Mouse (Mus musculus): ENCODE data around the gene Ppp2r2c.
A peak's percentile ranks its signal among the peaks of the same experiment; 100 is the strongest.

The Ppp2r2c gene

GRCm38 (mm10) chr5:36988781-36989624 lies 120.7 kb downstream of the Ppp2r2c start, which contains the start of gene Wfs1:
Gene Wfs1 (minus strand): TSS chr5:36989205.
- DNase-seq = peak; percentile 95

DNA sequence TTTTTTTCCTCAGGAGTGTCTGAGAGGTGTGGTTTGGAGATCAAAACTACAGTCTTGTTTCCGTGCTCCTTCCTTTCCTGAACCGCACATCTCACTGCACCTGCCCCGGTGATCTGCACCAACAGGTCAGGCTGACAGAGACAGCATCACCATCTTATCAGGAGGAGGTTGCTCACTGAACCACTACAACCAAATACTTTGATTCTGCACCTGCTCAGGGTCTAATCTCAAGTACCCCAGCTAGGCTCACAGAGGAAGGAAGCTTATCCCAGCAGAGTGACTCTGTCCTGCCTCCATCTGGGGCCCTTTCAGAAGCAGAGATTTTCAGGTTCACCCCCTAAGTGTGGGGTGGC lies 121.3 kb downstream of the Ppp2r2c start:
- no peak for DNase-seq

DNA sequence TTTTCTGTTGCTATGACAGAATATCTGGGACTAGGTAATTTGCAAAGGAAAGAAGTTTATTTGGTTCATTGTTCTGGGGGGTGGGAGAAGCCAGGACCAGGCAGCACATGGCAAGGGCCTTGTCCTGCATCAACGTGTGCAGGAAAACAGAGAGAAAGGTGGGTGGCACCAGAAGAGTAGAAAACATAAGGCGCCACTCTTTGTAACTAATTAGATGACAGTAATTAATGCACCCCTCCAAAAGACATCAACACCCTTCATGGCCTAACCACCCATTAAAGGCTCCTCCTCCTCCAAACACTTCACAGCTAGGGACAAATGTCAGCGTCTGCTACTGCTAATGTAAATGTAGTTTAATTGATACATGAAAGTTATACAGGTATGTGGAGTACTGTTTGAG lies 121.9 kb downstream of the Ppp2r2c start:
- DNase-seq = no peak

DNA sequence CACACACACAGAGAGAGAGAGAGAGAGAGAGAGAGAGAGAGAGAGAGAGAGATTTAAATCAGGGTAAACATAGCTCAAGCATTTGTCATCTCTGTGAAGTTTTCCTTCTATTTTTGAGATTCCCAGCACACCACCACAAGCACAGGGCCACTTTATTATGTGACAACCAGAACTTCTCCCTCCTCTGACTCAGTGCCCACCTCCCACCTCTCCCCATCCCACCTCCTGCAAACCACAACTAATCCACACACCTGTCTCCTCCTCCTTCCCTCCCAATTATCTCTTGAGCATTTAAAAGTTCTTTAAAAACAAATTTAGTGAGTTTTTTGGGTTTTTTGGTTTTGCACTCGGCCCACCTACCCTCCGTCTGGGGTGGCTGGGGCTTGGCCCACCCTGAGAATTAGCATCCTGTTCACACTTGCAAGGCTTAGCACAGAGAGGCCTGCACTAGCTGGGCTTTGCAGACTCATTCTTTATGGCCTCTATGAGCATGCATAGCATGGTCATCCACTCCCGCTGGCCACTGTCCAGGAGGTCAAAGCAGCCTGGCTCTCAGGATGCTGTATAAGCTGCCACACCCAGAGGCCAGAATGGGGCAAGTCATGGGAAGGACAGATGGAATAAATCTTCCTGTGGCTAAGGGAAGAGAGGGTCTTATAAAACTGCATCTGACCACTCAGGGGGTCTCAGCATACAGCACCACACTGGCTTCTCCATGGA lies 122.5 kb downstream of the Ppp2r2c start:
- no peak for DNase-seq

DNA sequence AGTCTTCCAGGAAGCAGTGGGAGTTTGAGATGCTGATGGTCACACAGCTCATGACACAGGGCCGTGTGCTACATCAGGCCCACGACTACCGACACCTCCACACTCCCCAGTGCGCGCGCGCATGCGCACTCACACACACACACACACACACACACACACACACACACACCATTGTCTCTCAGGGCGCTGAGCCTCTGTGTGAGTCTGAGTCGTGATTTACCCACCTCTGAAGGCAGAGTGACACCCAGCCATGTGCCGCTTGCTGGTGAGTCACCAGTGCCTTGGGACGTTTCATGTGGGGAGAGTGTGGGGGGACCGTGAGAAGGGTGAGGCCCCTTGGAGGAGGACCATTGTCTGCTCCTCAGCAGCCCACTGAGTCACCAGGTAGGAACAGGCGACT lies 128.1 kb downstream of the Ppp2r2c start:
- no peak for DNase-seq

DNA sequence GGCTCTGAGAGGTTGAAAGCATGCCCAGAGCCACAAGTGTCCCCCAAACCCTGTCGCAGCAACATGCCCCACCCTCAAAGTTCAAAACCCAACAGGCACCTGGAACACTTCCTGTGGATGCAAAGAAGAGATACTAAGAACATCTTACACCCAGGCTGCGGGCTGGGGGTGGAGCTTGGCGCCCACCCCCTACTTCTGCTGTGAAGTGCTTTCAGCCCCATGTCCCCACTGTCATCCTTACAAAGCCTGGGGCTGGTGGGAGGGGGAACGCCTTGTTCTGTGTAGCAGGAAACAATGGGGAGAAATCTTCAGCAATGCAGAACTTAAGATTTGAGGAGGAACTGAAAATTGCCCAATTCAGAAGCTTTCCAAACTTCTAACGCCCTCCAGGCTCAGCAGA lies 129.7 kb downstream of the Ppp2r2c start:
- no peak for DNase-seq

DNA sequence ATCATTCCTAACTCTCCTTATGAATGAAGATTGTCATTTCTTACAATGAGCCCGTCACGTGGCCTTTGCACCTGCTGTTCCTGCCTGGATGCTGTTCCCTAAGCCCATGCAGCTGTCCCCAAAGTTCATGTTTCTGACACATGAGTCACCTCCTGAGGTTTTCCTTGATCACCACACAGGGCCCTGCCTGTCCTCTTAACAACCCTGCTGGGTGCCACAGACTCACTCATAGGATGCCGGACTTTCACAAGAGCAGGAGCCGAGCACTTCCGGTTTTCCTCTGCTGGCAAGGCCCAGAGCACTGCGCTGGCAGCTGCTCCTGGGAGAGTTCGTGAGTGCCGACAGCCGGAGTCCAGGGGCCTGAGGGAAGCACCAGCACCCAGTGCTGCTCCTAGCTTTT lies 132.7 kb downstream of the Ppp2r2c start:
- no peak for DNase-seq

GRCm38 (mm10) chr5:37002001-37002400 lies 133.7 kb downstream of the Ppp2r2c start:
- peak; percentile 84 for DNase-seq

Data from right cerebral cortex, postnatal 14 days (tissue).